Mouse (Mus musculus): ENCODE results near the gene Aldh16a1. TPM values are rescaled to one million over a fixed set of nuclear protein-coding genes. Genes with fewer than 3 reads are reported as not detected.

The Aldh16a1 gene
- total and polyA plus RNA-seq, 2 experiments from 2014 or later: 22.8 to 40.1 TPM

GRCm38 (mm10) chr7:45162551-45162950 lies 8.2 kb upstream of the Aldh16a1 start:
- H3K9me3 ChIP-seq (replicated peaks; ENCODE audit: control insufficient read depth, low read length): no peaks in the 10 kb centered on the region

DNA sequence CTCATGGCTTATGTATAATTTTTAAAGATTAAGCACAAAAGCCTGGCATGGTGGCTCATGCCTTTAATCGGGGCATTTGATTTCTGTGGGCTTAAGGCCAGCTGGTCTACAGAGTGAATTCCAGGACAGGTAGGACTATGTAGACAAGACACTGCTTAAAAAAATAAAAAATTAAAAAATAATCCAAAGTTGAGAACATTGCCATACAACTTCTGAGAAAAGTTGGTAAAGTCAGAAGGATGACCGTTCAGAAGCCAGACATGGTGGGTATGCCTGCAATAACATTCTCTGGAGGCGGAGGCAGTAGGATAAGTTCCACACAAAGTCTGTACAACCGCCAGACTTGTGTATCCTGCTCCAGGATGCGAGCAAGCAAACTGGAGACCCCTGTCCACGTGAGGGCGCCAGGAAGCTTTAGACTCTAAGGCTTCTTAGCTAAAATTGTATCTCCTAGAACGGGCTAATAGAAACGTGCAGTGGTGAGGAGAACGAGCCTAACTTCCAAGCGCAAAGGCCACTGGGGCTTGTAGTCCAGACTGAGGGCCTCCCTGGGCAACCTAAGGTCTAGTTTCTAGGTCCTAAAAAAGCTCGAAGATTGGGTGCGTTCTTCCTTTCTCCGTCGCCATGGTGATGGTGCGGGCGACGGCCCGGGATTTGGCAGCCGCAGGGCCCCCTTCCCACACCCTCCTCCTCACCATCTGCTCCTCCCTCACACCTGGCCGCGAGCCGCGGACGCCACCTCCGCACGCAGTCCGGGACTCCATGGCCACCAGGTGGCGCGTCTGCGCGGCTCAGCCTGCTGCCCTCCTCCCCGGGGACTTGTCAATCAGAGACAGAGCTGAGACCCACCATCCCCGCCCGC lies 7.5 kb upstream of the Aldh16a1 start:
- TF ChIP-seq EP300 (IDR thresholded peaks at IDR 0.05; ENCODE audit: low read depth) (no peak), CTCF (IDR thresholded peaks at IDR 0.05; ENCODE audit: low read depth) (peak; percentile 75)
- Histone ChIP-seq H3K36me3 (replicated peaks; ENCODE audit: control insufficient read depth, insufficient read depth, low read length) (peaks cover 11% of the 10 kb centered on the region; the same call in 1 of the 2 replicates), H3K27me3 (ENCODE audit: control insufficient read depth, insufficient read depth, low read length) (peaks cover 43% of the 10 kb centered on the region), H3K27ac (ENCODE audit: low read depth) (no peak overlapping the region), H3K9ac (replicated peaks; ENCODE audit: low read depth, low read length) (no peak overlapping the region), H3K4me3 (ENCODE audit: low read depth, low read length) (peak overlapping the region; percentile 41), H3K4me2 (ENCODE audit: low read depth, low read length) (peak overlapping the region; percentile 67), H3K9me3 (replicated peaks; ENCODE audit: control insufficient read depth, low read length) (no peaks in the 10 kb centered on the region), H3K4me1 (ENCODE audit: control insufficient read depth, insufficient read depth) (0 out of 2 replicates have a peak, but pooled peaks cover 6% of the 10 kb centered on the region)
- DNase-seq (ENCODE audit: low spot score) (peak; percentile 83), ATAC-seq (ENCODE audit: insufficient read depth, low read depth) (peak; percentile 83)
- 4% methylated on average over 33 of the region's 35 CpGs for WGBS

More at GRCm38 (mm10) chr7:45162551-45162950, 8.2 kb upstream of the Aldh16a1 start:
- ATAC-seq (ENCODE audit: insufficient read depth, low read depth) (no peak), DNase-seq (ENCODE audit: low spot score) (no peak)
- H3K4me3 ChIP-seq (ENCODE audit: low read depth, low read length): peak overlapping the region; percentile 41
- WGBS: 23% methylated on average over 6 of the region's 6 CpGs
- no peak overlapping the region for H3K27ac ChIP-seq (ENCODE audit: low read depth)
- no peak for TF ChIP-seq CTCF (IDR thresholded peaks at IDR 0.05; ENCODE audit: low read depth)
- no peak for TF ChIP-seq EP300 (IDR thresholded peaks at IDR 0.05; ENCODE audit: low read depth)
- peaks cover 50% of the 10 kb centered on the region for H3K27me3 ChIP-seq (ENCODE audit: control insufficient read depth, insufficient read depth, low read length)
- H3K36me3 ChIP-seq (replicated peaks; ENCODE audit: control insufficient read depth, insufficient read depth, low read length): peaks cover 10% of the 10 kb centered on the region; the same call in 1 of the 2 replicates
- H3K9ac ChIP-seq (replicated peaks; ENCODE audit: low read depth, low read length): no peak overlapping the region
- H3K4me1 ChIP-seq (ENCODE audit: control insufficient read depth, insufficient read depth): 0 out of 2 replicates have a peak, but pooled peaks cover 6% of the 10 kb centered on the region
- peak overlapping the region; percentile 67 for H3K4me2 ChIP-seq (ENCODE audit: low read depth, low read length)

DNA sequence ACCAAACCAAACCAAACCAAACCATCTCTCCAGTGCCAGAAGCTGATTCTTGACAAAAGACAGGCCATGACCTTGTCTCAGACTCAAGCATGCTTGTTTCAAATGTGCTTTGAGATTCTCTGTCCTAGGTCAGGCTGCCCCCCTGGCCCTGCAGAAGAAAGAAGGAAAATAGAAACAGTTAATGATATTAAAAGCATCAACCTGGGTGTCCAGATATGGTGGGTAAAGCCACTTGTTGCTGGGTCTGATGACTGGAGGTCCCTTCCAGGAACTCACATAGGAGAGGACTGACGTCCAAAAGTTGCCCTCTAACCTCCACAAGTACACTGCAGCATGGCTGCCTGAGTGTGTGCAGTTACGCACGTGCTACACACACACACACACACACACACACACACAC lies 6.5 kb upstream of the Aldh16a1 start:
- 0 out of 2 replicates have a peak, but pooled peaks cover 6% of the 10 kb centered on the region for H3K4me1 ChIP-seq (ENCODE audit: control insufficient read depth, insufficient read depth)
- H3K36me3 ChIP-seq (replicated peaks; ENCODE audit: control insufficient read depth, insufficient read depth, low read length): peaks cover 11% of the 10 kb centered on the region; the same call in 1 of the 2 replicates
- no peak for ATAC-seq (ENCODE audit: insufficient read depth, low read depth)
- TF ChIP-seq EP300 (IDR thresholded peaks at IDR 0.05; ENCODE audit: low read depth): no peak
- no peak for TF ChIP-seq CTCF (IDR thresholded peaks at IDR 0.05; ENCODE audit: low read depth)
- no peak overlapping the region for H3K4me2 ChIP-seq (ENCODE audit: low read depth, low read length)
- WGBS: 78% methylated on average over 3 of the region's 3 CpGs
- peaks cover 35% of the 10 kb centered on the region for H3K27me3 ChIP-seq (ENCODE audit: control insufficient read depth, insufficient read depth, low read length)
- H3K27ac ChIP-seq (ENCODE audit: low read depth): no peak overlapping the region
- no peak overlapping the region for H3K4me3 ChIP-seq (ENCODE audit: low read depth, low read length)
- no peak for DNase-seq (ENCODE audit: low spot score)
- no peaks in the 10 kb centered on the region for H3K9me3 ChIP-seq (replicated peaks; ENCODE audit: control insufficient read depth, low read length)
- no peak overlapping the region for H3K9ac ChIP-seq (replicated peaks; ENCODE audit: low read depth, low read length)

DNA sequence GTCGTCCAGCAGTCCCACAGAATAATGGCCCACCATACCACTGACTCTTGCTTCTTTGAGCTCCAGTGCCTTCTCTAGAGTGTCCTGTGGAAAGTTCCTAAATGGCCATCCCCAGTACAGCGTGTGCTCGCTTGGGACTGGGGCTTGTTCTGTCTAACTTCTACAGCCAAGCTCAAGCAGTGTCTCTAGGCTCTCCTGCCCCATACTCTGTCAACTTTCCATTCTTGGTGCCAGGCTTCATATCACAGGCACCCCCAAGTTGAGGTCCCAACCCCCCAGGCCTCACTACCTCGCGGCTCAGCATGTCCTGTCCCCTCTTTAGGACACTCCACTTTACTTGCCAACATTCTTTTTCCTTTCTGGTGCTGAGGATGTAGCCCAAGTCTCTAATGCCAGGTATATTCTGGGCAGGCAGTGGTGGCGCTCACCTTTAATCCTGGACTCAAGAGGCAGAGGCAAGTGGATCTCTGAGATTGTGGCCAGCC lies 6.0 kb upstream of the Aldh16a1 start:
- 93% methylated on average over 6 of the region's 6 CpGs for WGBS
- Histone ChIP-seq H3K4me1 (ENCODE audit: control insufficient read depth, insufficient read depth) (0 out of 2 replicates have a peak, but pooled peaks cover 6% of the 10 kb centered on the region), H3K36me3 (replicated peaks; ENCODE audit: control insufficient read depth, insufficient read depth, low read length) (peaks cover 11% of the 10 kb centered on the region; the same call in 1 of the 2 replicates), H3K9me3 (replicated peaks; ENCODE audit: control insufficient read depth, low read length) (no peaks in the 10 kb centered on the region), H3K27ac (ENCODE audit: low read depth) (no peak overlapping the region), H3K27me3 (ENCODE audit: control insufficient read depth, insufficient read depth, low read length) (peaks cover 30% of the 10 kb centered on the region), H3K4me2 (ENCODE audit: low read depth, low read length) (no peak overlapping the region), H3K4me3 (ENCODE audit: low read depth, low read length) (no peak overlapping the region), H3K9ac (replicated peaks; ENCODE audit: low read depth, low read length) (no peak overlapping the region)
- no peak for ATAC-seq (ENCODE audit: insufficient read depth, low read depth)
- no peak for TF ChIP-seq CTCF (IDR thresholded peaks at IDR 0.05; ENCODE audit: low read depth)
- no peak for TF ChIP-seq EP300 (IDR thresholded peaks at IDR 0.05; ENCODE audit: low read depth)
- DNase-seq (ENCODE audit: low spot score): no peak

DNA sequence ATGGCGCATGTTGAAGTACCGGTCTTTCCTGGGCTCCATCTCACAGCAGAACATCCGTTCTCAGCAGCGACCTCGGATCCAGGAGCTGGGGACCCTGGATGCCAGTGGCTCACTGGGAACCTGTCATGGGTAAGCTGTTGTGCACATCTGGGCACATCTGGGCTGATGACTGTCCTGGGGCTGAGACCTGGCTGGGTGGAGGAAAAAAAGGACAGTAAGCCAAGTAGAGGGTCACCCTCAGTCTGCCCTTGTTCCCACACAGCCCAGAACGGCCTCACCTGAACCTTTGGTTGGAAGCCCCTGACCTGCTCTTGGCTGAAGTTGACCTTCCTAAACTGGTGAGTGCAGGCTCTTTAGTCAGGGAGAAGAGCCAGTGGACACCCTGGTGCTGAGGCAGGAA lies 4.6 kb upstream of the Aldh16a1 start:
- no peak for TF ChIP-seq EP300 (IDR thresholded peaks at IDR 0.05; ENCODE audit: low read depth)
- H3K27ac ChIP-seq (ENCODE audit: low read depth): no peak overlapping the region
- ATAC-seq (ENCODE audit: insufficient read depth, low read depth) (no peak), DNase-seq (ENCODE audit: low spot score) (no peak)
- H3K4me2 ChIP-seq (ENCODE audit: low read depth, low read length): no peak overlapping the region
- no peak overlapping the region for H3K9ac ChIP-seq (replicated peaks; ENCODE audit: low read depth, low read length)
- no peaks in the 10 kb centered on the region for H3K9me3 ChIP-seq (replicated peaks; ENCODE audit: control insufficient read depth, low read length)
- 89% methylated on average over 6 of the region's 6 CpGs for WGBS
- H3K27me3 ChIP-seq (ENCODE audit: control insufficient read depth, insufficient read depth, low read length): peaks cover 17% of the 10 kb centered on the region
- H3K4me1 ChIP-seq (ENCODE audit: control insufficient read depth, insufficient read depth): no peaks in the 10 kb centered on the region
- peaks cover 11% of the 10 kb centered on the region; the same call in 1 of the 2 replicates for H3K36me3 ChIP-seq (replicated peaks; ENCODE audit: control insufficient read depth, insufficient read depth, low read length)
- no peak overlapping the region for H3K4me3 ChIP-seq (ENCODE audit: low read depth, low read length)

All from heart, postnatal 0 days (tissue).